Mouse (Mus musculus) heart, postnatal 36 days (tissue): ENCODE data around the gene Cables2. TPM values are rescaled to one million over a fixed set of nuclear protein-coding genes. Genes with fewer than 3 reads are reported as not detected.

Source experiments
- DNase-seq, 2 experiments: peaks; one replicate each; pipeline ENCODE4 v3.0.0; 2021 to 2022
- intact Hi-C: fragments of 180-260 bp; cut with DNase I; formaldehyde crosslinking; loops from one replicate; pipeline ENCODE4 v1.15.1; 2025
- total RNA-seq, 2 experiments: library from RNA; stranded (reverse); gene quantifications; 2 replicates each; pipeline ENCODE4 v1.2.3; 2021

Cables2 gene
- total RNA-seq, 2 experiments from 2014 or later, result 11.2 to 13.5 TPM

DNA sequence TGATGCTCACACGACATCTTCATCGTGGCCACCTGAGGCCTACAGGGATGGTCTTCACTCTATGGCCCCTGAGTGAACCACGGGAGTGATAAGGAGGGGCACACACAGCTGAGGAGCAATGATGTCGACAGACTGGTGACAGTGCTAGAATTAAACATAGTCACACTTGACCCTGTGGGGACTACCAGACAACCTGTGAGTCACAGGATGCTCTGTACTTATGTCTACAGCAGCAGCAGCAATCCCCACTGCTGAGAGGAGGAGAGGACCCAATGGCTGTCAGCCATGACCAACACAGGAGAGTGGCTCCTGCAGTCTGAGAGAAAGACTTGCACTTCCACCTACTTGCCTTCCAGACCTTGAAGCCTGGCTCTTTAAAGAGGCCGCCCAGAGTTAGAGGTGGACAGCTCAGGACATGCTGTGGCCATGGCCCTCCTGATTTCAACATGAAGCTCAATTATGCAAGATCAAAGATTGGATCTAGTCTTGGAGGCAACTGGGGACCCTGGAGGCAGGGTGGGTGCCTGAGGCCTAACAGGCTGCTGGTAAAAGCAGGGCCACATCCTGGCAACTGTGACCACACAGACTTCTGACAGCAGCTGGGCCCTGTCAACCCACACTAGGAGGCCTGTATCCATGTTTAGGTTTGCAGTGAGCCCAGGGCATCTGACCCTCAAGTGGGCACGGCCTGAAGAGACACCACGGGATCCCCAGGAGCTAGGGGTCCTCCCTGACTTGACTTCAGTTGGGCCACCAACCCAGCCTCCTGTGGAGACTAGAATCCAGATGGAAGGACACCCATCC is 40.0 kb downstream of the Cables2 start:
- intact Hi-C loops, result no loop called here
- no peak for DNase-seq

DNA sequence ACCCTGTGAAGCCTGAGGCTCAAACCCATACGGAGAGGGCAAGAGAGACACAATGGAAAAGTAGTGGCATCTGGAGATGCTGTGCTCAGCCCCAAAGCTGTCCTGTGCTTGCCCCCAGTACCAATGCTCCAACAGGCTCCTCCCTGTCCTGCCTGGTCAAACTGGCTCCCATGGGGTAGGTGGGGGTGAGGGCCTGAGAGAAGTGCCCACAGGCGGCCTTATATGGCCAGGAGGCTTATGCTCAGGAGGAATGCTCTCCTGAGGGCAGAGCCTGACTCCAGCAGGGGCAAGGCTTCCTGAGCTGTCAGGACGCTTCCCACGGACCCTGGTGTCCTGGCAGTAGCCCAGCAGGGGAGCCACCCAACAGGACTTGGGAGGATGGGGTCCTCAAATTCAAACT is 42.8 kb downstream of the Cables2 start:
- intact Hi-C loops, result no loop called here
- DNase-seq, result no peak

DNA sequence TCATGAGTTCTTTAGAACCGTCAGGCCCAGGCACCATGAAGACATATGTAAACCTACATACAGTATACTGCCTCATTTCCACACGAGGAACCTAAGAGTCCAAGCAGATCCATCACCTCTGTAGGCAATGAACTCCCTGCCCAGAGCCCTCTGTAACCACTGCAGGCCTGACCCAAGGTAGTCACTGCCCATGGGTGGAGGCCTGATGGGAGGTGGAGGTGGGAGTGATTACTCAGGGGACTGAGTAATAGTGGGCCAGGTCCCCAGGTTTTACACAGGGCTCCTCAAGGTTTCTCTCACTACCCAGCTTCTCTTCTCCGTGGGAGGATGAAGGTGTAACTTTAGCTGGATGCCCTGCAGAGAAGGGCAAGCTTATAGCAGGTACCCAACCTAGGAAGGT is 44.2 kb downstream of the Cables2 start:
- intact Hi-C loops, result loop anchor here (2.0 kb wide), 1 partner anchor 22 kb away; no protein-coding TSS in a partner anchor
- no peak for DNase-seq

DNA sequence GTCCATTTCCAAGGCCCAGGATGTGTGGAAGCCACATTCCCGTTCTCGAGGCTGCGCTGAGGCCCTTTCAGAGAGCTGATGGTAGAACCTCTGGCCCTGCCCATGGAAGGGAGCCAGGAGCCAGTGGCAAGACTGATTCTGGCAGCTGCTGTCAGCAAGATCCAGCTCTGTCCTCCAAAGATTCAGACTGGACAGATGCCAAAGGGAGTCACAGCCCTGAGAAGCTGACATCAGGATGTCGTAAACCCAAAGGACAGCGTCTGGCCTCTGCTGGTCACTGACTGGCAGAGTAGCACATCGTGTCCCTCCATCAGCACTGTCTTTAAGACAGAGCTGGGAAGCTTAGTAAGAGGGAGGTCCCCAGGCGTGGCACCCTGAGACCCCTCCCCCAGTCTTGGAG is 44.7 kb downstream of the Cables2 start:
- DNase-seq, result peak in 1 of 2 experiments; percentile 51
- intact Hi-C loops, result loop anchor here (1.0 to 2.0 kb wide), 2 partner anchors 20 to 22 kb away; no protein-coding TSS in a partner anchor

DNA sequence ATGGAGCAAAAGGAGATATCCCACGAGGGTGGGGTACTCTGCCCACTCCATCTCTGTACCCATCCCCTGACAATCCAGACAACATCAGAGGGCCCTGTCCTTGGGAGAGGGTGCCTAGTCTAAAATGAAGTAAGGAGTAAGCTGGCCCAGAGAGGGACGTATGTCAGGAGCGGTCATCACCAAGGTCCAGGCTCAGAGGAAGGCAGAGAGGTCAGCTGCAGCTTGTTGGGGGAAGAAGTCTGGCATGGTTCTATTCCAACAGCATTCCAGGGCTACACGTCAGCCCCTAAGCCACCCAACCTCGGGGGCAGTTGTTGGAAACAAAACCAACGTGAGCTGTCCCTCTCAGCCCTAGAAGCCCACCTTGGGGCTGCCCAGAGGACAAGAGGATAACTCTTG is 45.2 kb downstream of the Cables2 start:
- no peak for DNase-seq
- intact Hi-C loops, result loop anchor here (1.0 to 2.0 kb wide), 2 partner anchors 20 to 23 kb away; no protein-coding TSS in a partner anchor

GRCm38 (mm10) chr2:180227262-180228059 is 45.8 kb downstream of the Cables2 start:
- peak; percentile 71 to 72 for DNase-seq
- intact Hi-C loops, result loop anchor here (1.0 to 2.0 kb wide), 2 partner anchors 19 to 23 kb away; no protein-coding TSS in a partner anchor

DNA sequence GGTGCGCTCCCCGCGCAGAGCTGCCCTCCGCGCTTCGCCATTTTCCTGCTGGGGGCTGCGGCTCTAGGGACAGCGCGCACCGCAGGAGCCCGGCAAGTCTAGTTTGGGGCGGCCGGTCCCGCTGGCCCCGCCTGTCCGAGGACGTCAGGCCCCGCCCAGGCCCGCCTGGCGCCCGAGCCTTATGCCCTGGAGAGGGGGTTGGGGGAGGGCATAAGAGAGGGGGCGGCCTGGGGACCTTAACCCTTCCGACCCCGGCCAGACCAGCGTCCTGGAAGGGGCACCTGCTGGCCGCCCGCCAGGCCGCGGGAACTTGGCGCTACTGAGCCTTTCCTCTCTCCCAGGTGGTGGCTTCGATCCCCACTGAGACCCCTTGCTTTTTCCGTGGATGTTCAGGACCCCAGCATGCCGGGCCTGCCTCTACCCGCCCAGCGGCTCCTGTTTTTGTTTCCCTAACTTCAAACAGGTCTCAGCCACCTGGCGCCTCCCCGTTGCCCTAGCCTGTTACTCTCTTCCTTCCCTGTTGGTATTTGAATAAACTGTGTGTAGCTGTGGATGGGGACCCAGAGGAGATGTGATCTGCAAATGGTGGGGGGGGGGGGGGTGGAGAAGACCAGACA is 47.4 kb downstream of the Cables2 start, which contains the start of gene Lama5:
Gene Lama5 (minus strand): TSS at position 98 of the 617 bp plus-strand sequence.
- DNase-seq, result peak; percentile 75 to 79
- intact Hi-C loops, result no loop called here

- peak in 1 of 2 experiments; percentile 57 for DNase-seq
- intact Hi-C loops, result no loop called here
These were observed 48.1 kb downstream of the Cables2 start for GRCm38 (mm10) chr2:180225044-180225761.

- intact Hi-C loops, result no loop called here
- DNase-seq, result no peak
These were observed 48.7 kb downstream of the Cables2 start for GRCm38 (mm10) chr2:180224647-180225043.

DNA sequence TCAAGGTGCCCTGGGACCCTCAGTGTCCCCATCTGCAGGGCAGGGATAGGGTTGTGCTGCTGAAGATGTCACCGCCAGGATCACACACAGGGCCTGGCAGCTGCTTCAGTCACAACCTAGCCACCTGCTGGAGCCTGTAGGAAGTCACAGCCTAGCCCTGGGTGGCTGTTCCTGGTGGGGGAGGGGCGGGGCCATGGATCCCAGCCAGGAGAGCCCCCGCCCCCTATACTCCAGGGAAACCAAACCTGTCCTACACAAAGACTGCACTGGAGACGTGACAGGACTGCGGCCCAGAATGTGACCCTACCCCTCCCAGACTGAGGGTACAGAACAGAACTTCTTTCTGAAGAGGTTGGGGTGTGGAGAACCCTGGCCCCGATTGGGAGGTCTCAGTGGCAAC is 51.0 kb downstream of the Cables2 start:
- peak in 1 of 2 experiments; percentile 26 for DNase-seq
- intact Hi-C loops, result no loop called here

- intact Hi-C loops, result no loop called here
- DNase-seq, result no peak
These were observed 52.2 kb downstream of the Cables2 start for GRCm38 (mm10) chr2:180221051-180221450.

- no peak for DNase-seq
- intact Hi-C loops, result no loop called here
These were observed 53.1 kb downstream of the Cables2 start for GRCm38 (mm10) chr2:180220165-180220564.

DNA sequence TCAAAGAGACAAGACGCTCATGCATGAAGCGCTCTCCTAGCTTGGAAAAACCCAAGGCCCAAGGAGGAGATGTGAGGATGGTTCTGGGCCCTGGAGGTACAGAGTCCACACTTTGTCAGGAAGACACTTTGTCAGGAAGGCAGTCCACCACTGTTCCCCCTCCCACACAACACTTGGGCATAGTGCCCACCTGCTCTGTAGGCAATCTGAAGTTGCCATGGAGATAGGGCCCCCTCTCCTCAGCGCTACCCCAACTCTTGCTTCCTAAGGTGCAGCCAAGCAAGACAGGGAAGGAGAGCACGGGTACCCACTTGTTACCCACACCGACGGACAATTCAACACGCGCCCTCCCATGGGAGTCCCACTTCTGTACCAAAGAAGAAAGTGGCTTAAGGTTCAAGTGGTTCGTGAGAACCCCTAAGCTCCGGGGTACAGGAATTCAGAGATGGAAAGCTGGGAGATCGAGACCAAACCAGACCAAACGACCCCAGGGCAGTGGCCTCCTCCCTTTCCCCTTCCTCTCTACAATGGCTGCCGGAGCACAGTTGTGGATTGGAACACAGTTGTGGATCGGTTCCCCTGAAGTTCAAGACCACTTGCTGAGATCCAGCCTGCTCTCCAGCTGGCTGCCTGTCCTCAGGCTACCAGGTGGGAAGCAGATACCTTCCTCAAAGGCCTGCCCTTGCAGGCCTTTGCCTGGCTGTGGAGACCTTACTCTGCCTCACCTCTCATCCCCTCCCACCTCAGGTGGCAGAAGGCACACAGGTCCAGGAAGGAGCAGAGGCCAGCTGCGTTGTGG is 54.0 kb downstream of the Cables2 start:
- DNase-seq, result no peak
- intact Hi-C loops, result no loop called here

- intact Hi-C loops, result no loop called here
- DNase-seq, result peak in 1 of 2 experiments; percentile 48
These were observed 54.6 kb downstream of the Cables2 start for GRCm38 (mm10) chr2:180218677-180219076.

- intact Hi-C loops, result no loop called here
- DNase-seq, result no peak
These were observed 55.1 kb downstream of the Cables2 start for GRCm38 (mm10) chr2:180218241-180218640.

DNA sequence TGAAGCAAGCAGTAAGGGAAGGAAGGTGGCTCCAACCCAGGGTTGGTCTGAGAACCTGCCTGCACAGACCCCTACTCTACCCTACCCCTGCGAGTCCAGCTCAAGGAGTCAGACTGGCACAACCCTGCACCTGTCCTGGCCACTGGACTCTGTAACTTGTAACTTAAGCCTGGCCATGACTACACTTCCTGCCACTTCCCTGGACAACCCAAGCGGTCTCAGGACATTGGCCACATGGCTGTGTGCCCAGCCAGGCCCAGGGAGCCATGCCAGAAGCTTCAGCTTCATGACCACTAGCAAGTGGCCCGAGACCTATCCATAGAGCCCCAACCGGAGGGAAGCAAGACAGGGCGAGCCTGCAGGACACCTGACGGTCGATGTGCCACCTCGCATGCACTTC is 55.7 kb downstream of the Cables2 start:
- peak; percentile 80 for DNase-seq
- intact Hi-C loops, result no loop called here

DNA sequence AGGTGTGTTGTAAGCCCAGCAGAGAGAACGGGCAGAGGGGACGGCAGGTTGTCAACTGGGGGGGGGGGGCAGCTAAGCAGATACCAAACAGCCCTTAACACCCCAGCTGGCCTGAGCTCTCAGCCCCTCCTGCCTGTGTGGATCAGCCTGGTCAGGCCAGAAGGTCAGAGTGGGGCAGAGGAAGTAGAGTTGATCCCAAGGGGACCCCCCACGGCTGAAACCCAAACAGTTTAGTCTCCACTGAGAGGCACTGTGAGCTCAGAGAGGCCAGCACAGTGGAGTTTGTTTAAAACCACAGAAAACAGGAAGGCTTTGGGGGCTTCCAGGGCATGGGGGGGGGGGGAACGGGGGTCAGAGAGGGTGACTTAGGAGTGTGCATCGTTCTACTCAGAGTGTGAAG is 56.4 kb downstream of the Cables2 start:
- intact Hi-C loops, result no loop called here
- DNase-seq, result no peak

- peak in 1 of 2 experiments; percentile 53 for DNase-seq
- intact Hi-C loops, result no loop called here
These were observed 57.3 kb downstream of the Cables2 start for GRCm38 (mm10) chr2:180215951-180216350.

DNA sequence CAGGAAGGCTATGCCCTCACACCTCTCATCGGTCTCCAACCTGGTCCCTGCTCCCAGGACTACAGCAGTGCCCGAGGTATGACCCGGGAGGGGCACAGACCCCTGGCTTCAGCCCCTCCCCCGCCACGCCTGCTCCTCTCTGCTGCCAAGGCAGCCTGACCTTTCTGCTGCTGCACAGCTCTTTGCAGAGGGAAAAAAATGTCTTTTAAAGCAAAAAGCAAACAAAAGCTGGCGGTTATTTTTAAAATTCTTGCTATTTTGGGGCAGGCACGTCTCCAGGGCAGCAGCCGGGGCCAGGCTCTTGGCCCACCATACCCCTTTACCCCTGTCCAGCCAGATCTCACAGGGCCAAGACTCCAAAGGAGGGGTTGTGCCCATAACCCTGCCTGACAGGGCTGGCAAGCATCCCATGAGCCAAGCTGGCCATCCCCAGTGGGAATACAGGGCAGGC is 58.3 kb downstream of the Cables2 start:
- intact Hi-C loops, result no loop called here
- DNase-seq, result no peak
